Mouse (Mus musculus) liver, embryonic 14.5 days (tissue): ENCODE results near the gene Arrb2. TPM values are rescaled to one million over a fixed set of nuclear protein-coding genes. Genes with fewer than 3 reads are reported as not detected.

Experiments
- ATAC-seq: fragments of 200-750 bp; cut with Nextera tagmentation; 2 replicates; pipeline ENCODE4 v1.8.0; 2017; ENCODE audit warnings: moderate number of reproducible peaks, mild to moderate bottlenecking, moderate library complexity; ENCODE audit not compliant: insufficient read depth
- DNase-seq, 3 experiments: peaks; one replicate each; pipeline ENCODE4 v3.0.0-alpha.2; 2012 to 2013; ENCODE audit warnings: low read depth in 3 of 3, low spot score in 3 of 3
- H3K27ac ChIP-seq: fragments of 300-500 bp; sonication (generic); 2 replicates; pipeline ENCODE4 v1.5.1; 2014; ENCODE audit warnings: moderate library complexity, mild to moderate bottlenecking, control low read depth, inconsistent platforms
- H3K27me3 ChIP-seq: fragments of 300-500 bp; sonication (generic); 2 replicates; pipeline ENCODE4 v1.6.1; 2014; ENCODE audit warnings: mild to moderate bottlenecking, low read length, moderate library complexity; ENCODE audit not compliant: control insufficient read depth, insufficient read depth
- H3K36me3 ChIP-seq: fragments of 300-500 bp; sonication (generic); replicated peaks from 2 replicates; pipeline ENCODE4 v1.6.1; 2014; ENCODE audit warnings: low read depth; ENCODE audit not compliant: control insufficient read depth, insufficient read depth
- H3K4me1 ChIP-seq, 2 experiments: fragments of 200-500 bp in 1 of 2; fragments of 300-500 bp in 1 of 2; sonication (generic) in 1 of 2; replicated peaks; 2 replicates each; pipeline ENCODE4 v1.6.1; 2012 to 2014; ENCODE audit warnings: antibody characterized with exemption in 1 of 2, inconsistent platforms in 1 of 2, low read length in 1 of 2; ENCODE audit not compliant: control insufficient read depth in 2 of 2, insufficient read depth in 2 of 2
- H3K4me2 ChIP-seq: fragments of 300-500 bp; sonication (generic); 2 replicates; pipeline ENCODE4 v1.6.1; 2014; ENCODE audit warnings: low read depth, mild to moderate bottlenecking, control low read depth, moderate library complexity
- H3K4me3 ChIP-seq, 2 experiments: fragments of 200-500 bp in 1 of 2; fragments of 300-500 bp in 1 of 2; sonication (generic) in 1 of 2; 2 replicates each; pipeline ENCODE4 v1.5.1; 2012 to 2014; ENCODE audit warnings: low read depth in 2 of 2, low read length in 2 of 2, mild to moderate bottlenecking in 2 of 2, control low read depth in 1 of 2, inconsistent platforms in 1 of 2, moderate library complexity in 1 of 2; ENCODE audit not compliant: insufficient read depth in 1 of 2
- H3K9ac ChIP-seq: fragments of 300-500 bp; sonication (generic); replicated peaks from 2 replicates; pipeline ENCODE4 v1.6.1; 2014; ENCODE audit warnings: mild to moderate bottlenecking, control low read depth, moderate library complexity
- H3K9me3 ChIP-seq: fragments of 300-500 bp; sonication (generic); 2 replicates; pipeline ENCODE4 v1.6.1; 2016; ENCODE audit warnings: low read length, mixed read lengths; ENCODE audit not compliant: control insufficient read depth
- CTCF ChIP-seq: IDR thresholded peaks from 2 replicates; pipeline ENCODE4 v1.5.1; 2016; ENCODE audit warnings: antibody characterized with exemption, low read depth, control low read depth
- EP300 ChIP-seq: IDR thresholded peaks from 2 replicates; pipeline ENCODE4 v1.6.1; 2016; ENCODE audit warnings: antibody characterized with exemption, low read depth
- WGBS: fragments of 180-500 bp; shearing (Covaris S2); extraction: QIAGEN DNeasy Blood & Tissue Kit; methylation state at CpG from one replicate; pipeline ENCODE4 v1.1.7; 2014; ENCODE audit not compliant: insufficient replicate concordance; 5-methylcytosine and 5-hydroxymethylcytosine counted together
- polyA plus RNA-seq, 2 experiments: library from polyadenylated mRNA; depleted of rRNA in 1 of 2; stranded (reverse) in 1 of 2; unstranded in 1 of 2; fragments of >200 nt; fragmentation: Nextera tagmentation in 1 of 2; extraction: Ambion mirVana in 1 of 2; gene quantifications; 2 replicates each; pipeline versions ENCODE4 v1.2.1 to v1.2.3; 2012 to 2014

The Arrb2 gene
- polyA plus RNA-seq, 2 experiments, result 11.0 to 19.4 TPM

DNA sequence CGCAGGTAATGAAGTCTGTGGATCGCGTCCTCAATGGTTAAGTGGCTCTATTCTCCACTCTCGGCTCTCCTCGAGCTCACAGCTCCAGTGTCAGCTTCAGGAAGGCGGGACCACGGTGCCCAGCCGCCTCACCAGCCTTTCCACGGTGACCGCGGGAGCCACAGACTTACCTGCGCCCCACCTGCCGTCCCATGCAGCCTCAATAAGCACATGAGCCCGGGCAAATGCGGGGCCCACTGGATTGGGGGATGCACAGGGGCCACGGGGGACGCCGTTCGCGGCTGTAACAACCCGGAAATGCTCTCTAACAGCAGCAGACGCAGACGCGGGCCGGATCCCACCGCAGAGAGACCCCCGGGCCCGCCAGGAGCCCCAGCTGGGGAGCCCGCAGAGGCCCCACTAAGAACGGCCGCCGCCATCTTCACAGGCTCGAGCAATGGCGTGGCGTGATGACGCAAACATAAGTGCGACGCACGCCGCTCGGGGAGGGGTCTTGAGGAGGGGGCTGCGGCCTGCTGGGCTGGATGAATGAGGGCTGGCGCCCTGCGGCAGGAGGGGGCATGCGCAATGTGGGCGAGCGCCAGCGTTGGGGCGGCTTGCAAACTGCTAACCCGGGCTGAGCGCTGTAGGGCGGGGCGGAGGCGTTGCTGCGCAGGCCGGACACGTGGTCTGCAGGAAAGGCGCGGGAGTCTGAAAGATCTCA lies 22.7 kb upstream of the Arrb2 start, which contains the start of gene Pelp1:
Pelp1 (minus strand) TSS at position 438 of the 703 bp plus-strand sequence.
- under 1% methylated on average over 59 of the region's 59 CpGs for WGBS
- peaks cover 7% of the 10 kb centered on the region for H3K36me3 ChIP-seq
- no peak for TF ChIP-seq EP300
- peak; percentile 20; the same call in 1 of the 2 replicates for TF ChIP-seq CTCF
- H3K27ac ChIP-seq, result peak within 1 kb of the TSS; percentile 43
- DNase-seq (peak; percentile 66 to 72 (median 70)), ATAC-seq (peak; percentile 91)
- peak within 1 kb of the TSS; percentile 86 to 90 for H3K4me3 ChIP-seq
- peaks cover 7 to 18% of the 10 kb centered on the region in 2 experiments; a peak in 3 of 4 replicates for H3K4me1 ChIP-seq
- H3K4me2 ChIP-seq, result peak within 1 kb of the TSS; percentile 80
- no peaks in the 10 kb centered on the region for H3K27me3 ChIP-seq
- no peaks in the 10 kb centered on the region for H3K9me3 ChIP-seq
- peak within 1 kb of the TSS; percentile 91 for H3K9ac ChIP-seq

DNA sequence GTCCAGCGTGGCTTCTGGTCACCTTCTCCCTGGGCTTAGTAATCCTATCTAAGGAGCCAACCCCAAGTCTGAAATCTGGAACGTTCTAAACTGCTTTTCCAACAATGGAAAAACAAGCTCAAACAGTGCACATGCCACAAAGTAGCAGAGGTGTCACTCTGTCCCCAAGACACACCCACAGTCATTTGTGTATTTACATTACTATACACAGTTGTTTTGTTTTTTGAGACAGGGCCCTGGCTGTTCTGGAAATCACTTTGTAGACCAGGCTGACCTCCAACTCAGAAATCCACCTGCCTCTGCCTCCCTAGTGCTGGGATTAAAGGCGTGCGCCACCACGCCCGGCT lies 22.2 kb upstream of the Arrb2 start:
- TF ChIP-seq EP300 (no peak), CTCF (no peak)
- H3K4me3 ChIP-seq, result peak overlapping the region; percentile 86 to 90
- H3K27me3 ChIP-seq, result no peaks in the 10 kb centered on the region
- H3K9ac ChIP-seq, result peak overlapping the region; percentile 91
- H3K4me2 ChIP-seq, result peak overlapping the region; percentile 80
- H3K27ac ChIP-seq, result peak overlapping the region; percentile 7
- H3K4me1 ChIP-seq, result peaks cover 7 to 18% of the 10 kb centered on the region in 2 experiments; a peak in 3 of 4 replicates
- DNase-seq (no peak), ATAC-seq (peak; percentile 44)
- no peaks in the 10 kb centered on the region for H3K9me3 ChIP-seq
- peaks cover 4% of the 10 kb centered on the region for H3K36me3 ChIP-seq
- 42% methylated on average over 6 of the region's 6 CpGs for WGBS

DNA sequence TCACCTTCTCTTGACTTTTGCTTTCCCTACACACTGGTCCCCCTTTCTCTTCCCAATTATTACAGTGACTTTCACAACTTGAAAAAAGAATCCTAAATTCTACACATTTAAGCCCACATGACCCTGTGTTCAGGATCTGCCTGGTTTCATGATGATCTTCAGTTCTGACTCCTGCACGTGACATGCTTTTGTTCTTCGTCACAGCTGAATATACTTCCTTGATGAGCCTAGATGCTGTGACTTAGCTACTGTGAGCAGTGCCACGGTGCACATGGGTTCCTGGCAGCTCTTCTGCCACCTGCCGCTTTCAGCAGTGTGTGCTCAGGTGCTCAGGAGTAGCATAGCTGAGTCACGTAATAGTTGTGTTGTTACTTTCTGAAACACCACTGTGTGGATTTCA lies 19.8 kb upstream of the Arrb2 start:
- no peaks in the 10 kb centered on the region for H3K9me3 ChIP-seq
- H3K27ac ChIP-seq, result no peak overlapping the region
- ATAC-seq (no peak), DNase-seq (no peak)
- TF ChIP-seq CTCF, result no peak
- no peak for TF ChIP-seq EP300
- WGBS, result 70% methylated on average over 5 of the region's 5 CpGs
- H3K36me3 ChIP-seq, result no peaks in the 10 kb centered on the region
- H3K4me1 ChIP-seq, result peaks cover 7 to 15% of the 10 kb centered on the region in 2 experiments; a peak in 3 of 4 replicates
- no peak overlapping the region for H3K9ac ChIP-seq
- H3K4me2 ChIP-seq, result no peak overlapping the region
- no peaks in the 10 kb centered on the region for H3K27me3 ChIP-seq
- H3K4me3 ChIP-seq, result no peak overlapping the region

DNA sequence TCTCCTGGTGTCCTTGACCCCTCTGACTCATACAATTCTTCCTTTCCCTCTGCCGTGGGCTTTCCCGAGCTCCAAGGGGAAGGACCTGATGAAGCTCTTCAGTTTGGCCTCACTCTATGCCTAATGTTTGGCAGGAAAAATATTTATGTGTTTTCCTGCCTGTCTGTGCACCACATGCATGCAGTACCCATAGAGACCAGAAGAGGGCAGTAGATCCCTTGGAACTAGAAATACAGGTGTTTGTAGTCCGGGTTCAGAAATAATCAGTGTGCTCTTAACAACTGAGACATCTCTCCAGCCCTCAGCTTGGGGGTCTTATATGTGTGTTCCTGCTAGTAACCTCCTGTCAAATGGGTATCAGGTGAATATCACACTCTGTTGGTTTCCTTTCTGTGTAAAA lies 18.5 kb upstream of the Arrb2 start:
- Histone ChIP-seq H3K9ac (no peak overlapping the region), H3K4me1 (peaks cover 3 to 9% of the 10 kb centered on the region in 2 experiments; a peak in 2 of 4 replicates), H3K27ac (no peak overlapping the region), H3K27me3 (no peaks in the 10 kb centered on the region), H3K4me3 (no peak overlapping the region), H3K4me2 (no peak overlapping the region), H3K36me3 (no peaks in the 10 kb centered on the region), H3K9me3 (no peaks in the 10 kb centered on the region)
- 7% methylated on average over 3 of the region's 3 CpGs for WGBS
- DNase-seq (peak; percentile 58 to 62 (median 59)), ATAC-seq (no peak)
- TF ChIP-seq CTCF (peak; percentile 90), EP300 (no peak)

DNA sequence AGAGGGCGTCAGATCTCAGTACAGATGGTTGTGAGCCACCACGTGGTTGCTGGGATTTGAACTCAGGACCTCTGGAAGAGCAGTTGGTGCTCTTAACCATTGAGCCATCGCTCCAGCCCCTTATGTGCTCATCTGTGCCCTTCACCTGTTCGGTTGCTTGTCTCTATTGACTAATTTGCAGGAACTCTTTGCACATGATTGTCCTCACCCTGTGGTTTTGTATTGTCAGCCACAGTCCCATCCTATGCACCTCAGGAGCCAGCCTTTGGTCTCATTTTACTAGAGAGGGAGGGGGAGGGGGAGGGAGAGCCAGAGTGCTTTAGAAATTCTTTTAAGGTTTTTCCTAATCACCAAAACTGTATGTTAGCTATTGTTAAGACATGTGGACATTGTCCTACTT lies 14.2 kb upstream of the Arrb2 start:
- Histone ChIP-seq H3K27ac (no peak overlapping the region), H3K4me1 (no peaks in the 10 kb centered on the region), H3K9me3 (no peaks in the 10 kb centered on the region), H3K4me2 (no peak overlapping the region), H3K27me3 (no peaks in the 10 kb centered on the region), H3K36me3 (no peaks in the 10 kb centered on the region), H3K4me3 (no peak overlapping the region), H3K9ac (no peak overlapping the region)
- ATAC-seq (no peak), DNase-seq (no peak)
- TF ChIP-seq CTCF (peak; percentile 18; the same call in 1 of the 2 replicates), EP300 (no peak)
- 40% methylated on average over 4 of the region's 4 CpGs for WGBS
